Mouse (Mus musculus): ENCODE results near the gene Fam196a. TPM values are rescaled to one million over a fixed set of nuclear protein-coding genes. Genes with fewer than 3 reads are reported as not detected.

Gene Fam196a
- polyA plus RNA-seq, 1 experiment from 2014 or later, result 1.5 TPM

DNA sequence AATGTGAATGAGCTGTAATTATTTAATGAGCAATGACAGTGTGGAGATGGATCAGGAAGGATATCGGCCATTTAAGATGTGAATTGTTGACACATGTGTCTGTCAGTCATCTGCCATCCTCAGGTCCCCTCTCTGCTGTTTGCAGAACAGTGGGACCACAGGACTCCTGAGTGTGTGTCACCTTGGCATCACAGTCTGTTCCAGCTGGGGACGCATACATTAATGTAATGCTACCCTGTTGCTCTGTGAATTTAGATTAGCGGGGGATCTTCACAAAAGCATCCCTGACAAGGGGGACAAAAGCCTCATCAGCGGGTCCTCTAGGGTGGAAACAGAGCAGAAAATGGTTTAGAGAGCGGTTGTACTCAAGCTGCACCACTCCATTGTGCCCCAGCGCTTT is 59.2 kb downstream of the Fam196a start:
- no peak overlapping the region for H3K4me3 ChIP-seq (ENCODE audit: low read depth, low read length)
- WGBS, result 78% methylated on average over 6 of the region's 6 CpGs
- H3K27ac ChIP-seq (ENCODE audit: low read depth, low read length), result no peak overlapping the region
- H3K9ac ChIP-seq (ENCODE audit: low read depth, low read length), result no peak overlapping the region
- H3K4me2 ChIP-seq, result no peak overlapping the region
- no peaks in the 10 kb centered on the region for H3K9me3 ChIP-seq (ENCODE audit: control insufficient read depth, low read length)
- no peak for ATAC-seq (replicated peaks; ENCODE audit: low FRiP score)
- no peaks in the 10 kb centered on the region for H3K36me3 ChIP-seq (ENCODE audit: control insufficient read depth, insufficient read depth, low read length)
- no peaks in the 10 kb centered on the region for H3K4me1 ChIP-seq (replicated peaks; ENCODE audit: control insufficient read depth, insufficient read depth, low read length)
- no peaks in the 10 kb centered on the region for H3K27me3 ChIP-seq (replicated peaks; ENCODE audit: control insufficient read depth, insufficient read depth, low read length)
- no peak for DNase-seq (ENCODE audit: low spot score)

DNA sequence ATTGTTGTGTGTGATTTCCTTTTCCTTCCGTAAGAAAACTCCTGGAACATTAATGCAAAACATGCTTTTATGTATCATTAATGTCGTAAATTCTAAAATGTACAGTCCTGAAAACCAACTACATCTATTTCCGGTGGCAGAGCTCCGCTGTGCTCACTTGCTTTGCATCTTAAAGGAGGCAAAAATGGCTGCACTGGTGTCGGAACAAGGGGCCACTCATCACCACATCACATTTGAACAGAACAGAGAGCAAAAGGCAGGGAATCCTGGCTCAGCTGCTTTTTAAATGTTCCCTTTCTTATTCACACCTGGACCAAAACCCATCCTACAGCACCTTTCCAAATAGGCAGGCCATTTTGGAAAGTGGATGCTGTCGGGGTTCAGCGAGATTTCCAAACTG is 65.2 kb downstream of the Fam196a start:
- DNase-seq (ENCODE audit: low spot score), result no peak
- no peaks in the 10 kb centered on the region for H3K4me1 ChIP-seq (replicated peaks; ENCODE audit: control insufficient read depth, insufficient read depth, low read length)
- H3K27me3 ChIP-seq (replicated peaks; ENCODE audit: control insufficient read depth, insufficient read depth, low read length), result no peaks in the 10 kb centered on the region

DNA sequence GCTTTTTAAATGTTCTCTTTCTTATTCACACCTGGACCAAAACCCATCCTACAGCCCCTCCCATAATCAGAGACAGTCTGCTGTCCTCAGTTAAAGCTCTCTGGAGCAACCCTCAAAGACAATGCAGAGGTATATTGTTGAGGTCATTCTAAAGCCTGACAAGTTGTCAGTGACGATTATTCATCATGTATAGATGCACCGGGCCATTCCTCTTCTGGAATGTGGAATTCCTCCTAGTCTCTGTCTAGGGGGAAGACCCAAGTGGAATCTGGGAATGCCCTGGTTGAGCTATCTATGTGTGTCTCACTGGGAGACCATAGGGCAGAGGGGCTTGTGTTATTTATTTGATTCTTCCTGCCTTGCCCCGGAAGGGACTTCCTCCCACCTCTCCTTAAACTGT is 65.7 kb downstream of the Fam196a start:
- DNase-seq (ENCODE audit: low spot score) (no peak), ATAC-seq (replicated peaks; ENCODE audit: low FRiP score) (no peak)
- no peaks in the 10 kb centered on the region for H3K4me1 ChIP-seq (replicated peaks; ENCODE audit: control insufficient read depth, insufficient read depth, low read length)
- 79% methylated on average over 3 of the region's 3 CpGs for WGBS
- no peak overlapping the region for H3K9ac ChIP-seq (ENCODE audit: low read depth, low read length)
- no peaks in the 10 kb centered on the region for H3K27me3 ChIP-seq (replicated peaks; ENCODE audit: control insufficient read depth, insufficient read depth, low read length)
- no peak overlapping the region for H3K4me3 ChIP-seq (ENCODE audit: low read depth, low read length)
- H3K27ac ChIP-seq (ENCODE audit: low read depth, low read length), result no peak overlapping the region
- H3K9me3 ChIP-seq (ENCODE audit: control insufficient read depth, low read length), result no peaks in the 10 kb centered on the region
- H3K36me3 ChIP-seq (ENCODE audit: control insufficient read depth, insufficient read depth, low read length), result no peaks in the 10 kb centered on the region
- H3K4me2 ChIP-seq, result no peak overlapping the region

More for the DNA sequence above, 65.2 kb downstream of the Fam196a start:
- Histone ChIP-seq H3K9ac (ENCODE audit: low read depth, low read length) (no peak overlapping the region), H3K36me3 (ENCODE audit: control insufficient read depth, insufficient read depth, low read length) (no peaks in the 10 kb centered on the region), H3K4me3 (ENCODE audit: low read depth, low read length) (no peak overlapping the region), H3K27ac (ENCODE audit: low read depth, low read length) (no peak overlapping the region), H3K4me2 (no peak overlapping the region), H3K9me3 (ENCODE audit: control insufficient read depth, low read length) (no peaks in the 10 kb centered on the region)
- 78% methylated on average over 7 of the region's 7 CpGs for WGBS
- ATAC-seq (replicated peaks; ENCODE audit: low FRiP score), result no peak

DNA sequence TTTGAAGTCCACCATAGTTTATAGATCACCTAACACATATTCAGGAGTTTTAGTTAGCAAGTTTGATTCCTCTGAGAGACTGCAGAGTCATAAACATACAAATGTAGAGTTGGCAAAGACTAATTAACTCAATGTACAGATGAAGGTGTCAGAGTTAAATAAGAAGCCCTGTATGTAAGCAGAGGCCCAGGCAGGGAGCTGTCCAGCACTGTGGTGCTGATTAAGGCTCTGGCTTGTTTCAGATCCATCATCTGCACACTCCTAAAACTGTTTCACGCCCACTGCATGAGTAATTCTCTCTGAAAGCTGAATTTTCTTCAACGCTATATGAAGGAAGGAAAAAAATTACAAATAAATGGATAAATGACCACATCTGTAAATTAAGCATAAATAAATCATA is 74.1 kb downstream of the Fam196a start:
- ATAC-seq (replicated peaks; ENCODE audit: low FRiP score) (no peak), DNase-seq (ENCODE audit: low spot score) (no peak)
- H3K9me3 ChIP-seq (ENCODE audit: control insufficient read depth, low read length), result no peaks in the 10 kb centered on the region
- no peaks in the 10 kb centered on the region for H3K27me3 ChIP-seq (replicated peaks; ENCODE audit: control insufficient read depth, insufficient read depth, low read length)
- H3K9ac ChIP-seq (ENCODE audit: low read depth, low read length), result no peak overlapping the region
- H3K4me1 ChIP-seq (replicated peaks; ENCODE audit: control insufficient read depth, insufficient read depth, low read length), result no peaks in the 10 kb centered on the region
- WGBS, result 74% methylated on average over 2 of the region's 2 CpGs
- no peak overlapping the region for H3K4me2 ChIP-seq
- H3K27ac ChIP-seq (ENCODE audit: low read depth, low read length), result no peak overlapping the region
- no peak overlapping the region for H3K4me3 ChIP-seq (ENCODE audit: low read depth, low read length)
- no peaks in the 10 kb centered on the region; the same call in 1 of the 2 replicates for H3K36me3 ChIP-seq (ENCODE audit: control insufficient read depth, insufficient read depth, low read length)

DNA sequence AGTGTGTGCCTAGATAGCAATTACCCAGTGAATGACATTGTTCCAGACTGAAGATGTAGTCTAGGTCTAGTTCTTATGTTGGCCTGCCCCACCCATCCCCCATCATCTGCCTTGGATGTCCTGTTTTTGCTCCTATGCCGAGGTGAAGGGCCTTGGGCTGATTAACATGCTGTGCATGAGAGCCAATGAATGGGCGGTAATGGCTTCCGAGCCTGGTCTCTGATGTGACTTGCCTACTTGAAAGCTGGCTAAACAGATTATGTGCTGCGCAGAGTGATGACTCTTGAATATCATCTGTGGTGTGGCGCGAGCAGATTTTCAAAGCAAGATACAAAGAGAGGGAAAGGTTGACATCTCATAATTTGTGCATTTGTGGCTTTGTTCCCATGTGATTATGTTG is 76.2 kb downstream of the Fam196a start:
- H3K4me2 ChIP-seq, result no peak overlapping the region
- ATAC-seq (replicated peaks; ENCODE audit: low FRiP score) (no peak), DNase-seq (ENCODE audit: low spot score) (no peak)
- no peaks in the 10 kb centered on the region for H3K27me3 ChIP-seq (replicated peaks; ENCODE audit: control insufficient read depth, insufficient read depth, low read length)
- no peak overlapping the region for H3K4me3 ChIP-seq (ENCODE audit: low read depth, low read length)
- 86% methylated on average over 6 of the region's 6 CpGs for WGBS
- H3K4me1 ChIP-seq (replicated peaks; ENCODE audit: control insufficient read depth, insufficient read depth, low read length), result no peaks in the 10 kb centered on the region
- no peak overlapping the region for H3K27ac ChIP-seq (ENCODE audit: low read depth, low read length)
- H3K36me3 ChIP-seq (ENCODE audit: control insufficient read depth, insufficient read depth, low read length), result no peaks in the 10 kb centered on the region; the same call in 1 of the 2 replicates
- no peaks in the 10 kb centered on the region for H3K9me3 ChIP-seq (ENCODE audit: control insufficient read depth, low read length)
- no peak overlapping the region for H3K9ac ChIP-seq (ENCODE audit: low read depth, low read length)

DNA sequence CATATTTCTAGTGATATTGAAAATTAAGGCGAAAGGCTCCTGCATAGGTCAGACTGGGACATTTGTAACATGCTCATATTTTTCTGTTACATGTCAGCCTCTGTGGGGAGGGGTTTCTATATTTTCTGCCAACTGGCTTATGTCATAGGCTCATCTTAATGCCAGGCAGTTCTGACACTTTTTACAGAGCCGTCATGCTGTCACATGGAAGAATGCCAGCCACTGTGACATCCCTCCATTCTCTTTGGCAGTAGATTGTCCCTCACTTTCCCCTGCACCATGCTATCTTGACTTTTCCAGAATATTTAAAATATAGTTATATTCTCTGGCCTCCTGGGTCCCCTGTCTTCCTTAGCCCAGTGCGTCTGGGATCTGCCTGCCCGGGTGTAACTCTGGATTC is 95.5 kb downstream of the Fam196a start:
- ATAC-seq (replicated peaks; ENCODE audit: low FRiP score), result no peak
- Histone ChIP-seq H3K36me3 (ENCODE audit: control insufficient read depth, insufficient read depth, low read length) (no peaks in the 10 kb centered on the region), H3K4me2 (no peak overlapping the region), H3K27me3 (replicated peaks; ENCODE audit: control insufficient read depth, insufficient read depth, low read length) (no peaks in the 10 kb centered on the region), H3K9ac (ENCODE audit: low read depth, low read length) (no peak overlapping the region), H3K4me1 (replicated peaks; ENCODE audit: control insufficient read depth, insufficient read depth, low read length) (no peaks in the 10 kb centered on the region), H3K4me3 (ENCODE audit: low read depth, low read length) (no peak overlapping the region), H3K9me3 (ENCODE audit: control insufficient read depth, low read length) (no peaks in the 10 kb centered on the region), H3K27ac (ENCODE audit: low read depth, low read length) (no peak overlapping the region)
- no peak for DNase-seq (ENCODE audit: low spot score)
- WGBS, result 85% methylated on average over 4 of the region's 4 CpGs

DNA sequence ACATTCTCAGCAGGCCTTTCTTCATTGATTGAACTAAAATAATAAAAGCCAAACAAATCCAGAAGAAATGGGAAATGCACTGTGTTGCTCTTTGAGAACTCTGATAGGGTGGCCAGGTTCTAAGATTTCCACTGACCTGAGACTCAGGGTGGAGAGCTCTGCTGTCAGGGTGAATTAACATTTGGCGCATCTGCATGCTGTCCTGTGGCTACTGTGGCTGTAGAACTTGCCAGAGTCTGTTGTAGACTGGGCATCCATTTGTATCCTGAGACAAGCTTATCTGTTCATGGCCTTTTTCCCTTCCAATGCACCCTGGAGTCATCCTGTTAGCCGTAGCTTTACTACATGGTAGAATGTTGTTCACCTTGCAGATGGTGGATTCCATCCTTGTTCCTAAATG is 98.2 kb downstream of the Fam196a start:
- H3K9ac ChIP-seq (ENCODE audit: low read depth, low read length), result no peak overlapping the region
- H3K4me1 ChIP-seq (replicated peaks; ENCODE audit: control insufficient read depth, insufficient read depth, low read length), result no peaks in the 10 kb centered on the region
- WGBS, result 85% methylated on average over 2 of the region's 2 CpGs
- H3K4me3 ChIP-seq (ENCODE audit: low read depth, low read length), result no peak overlapping the region
- ATAC-seq (replicated peaks; ENCODE audit: low FRiP score) (no peak), DNase-seq (ENCODE audit: low spot score) (no peak)
- H3K4me2 ChIP-seq, result no peak overlapping the region
- H3K36me3 ChIP-seq (ENCODE audit: control insufficient read depth, insufficient read depth, low read length), result no peaks in the 10 kb centered on the region
- no peaks in the 10 kb centered on the region for H3K27me3 ChIP-seq (replicated peaks; ENCODE audit: control insufficient read depth, insufficient read depth, low read length)
- H3K9me3 ChIP-seq (ENCODE audit: control insufficient read depth, low read length), result no peaks in the 10 kb centered on the region
- no peak overlapping the region for H3K27ac ChIP-seq (ENCODE audit: low read depth, low read length)
